Mouse (Mus musculus) MEL (cell line): ENCODE data around the gene Ripor3. TPM values are rescaled to one million over a fixed set of nuclear protein-coding genes. Genes with fewer than 3 reads are reported as not detected.
A peak's percentile ranks its signal among the peaks of the same experiment; 100 is the strongest.

Experiments
- DNase-seq: peaks from one replicate; pipeline ENCODE4 v3.0.0; 2011; ENCODE audit warnings: low read depth, low spot score
- H3K27ac ChIP-seq: 2 replicates; pipeline ENCODE4 v1.5.1; 2012; ENCODE audit warnings: low read depth, mild to moderate bottlenecking, control low read depth, low read length, moderate library complexity; ENCODE audit not compliant: control insufficient read depth
- H3K27me3 ChIP-seq, 2 experiments: fragments of 150-350 bp in 1 of 2; sonication (generic) in 1 of 2; 2 replicates each; pipeline ENCODE4 v1.6.1; 2012; ENCODE audit warnings: low read length in 2 of 2, mild to moderate bottlenecking in 2 of 2, improper control_type of control experiment in 1 of 2, moderate library complexity in 1 of 2; ENCODE audit not compliant: insufficient read depth in 2 of 2, control insufficient read depth in 1 of 2
- H3K36me3 ChIP-seq, 2 experiments: 2 replicates each; pipeline ENCODE4 v1.6.1; 2012 to 2014; ENCODE audit warnings: low read length in 2 of 2, improper control_type of control experiment in 1 of 2, inconsistent platforms in 1 of 2, mild to moderate bottlenecking in 1 of 2; ENCODE audit not compliant: insufficient read depth in 2 of 2, control insufficient read depth in 1 of 2
- H3K4me1 ChIP-seq, 2 experiments: fragments of 150-350 bp in 1 of 2; sonication (generic) in 1 of 2; 2 replicates each; pipeline ENCODE4 v1.6.1; 2012; ENCODE audit warnings: low read length in 2 of 2, improper control_type of control experiment in 1 of 2, mild to moderate bottlenecking in 1 of 2; ENCODE audit not compliant: insufficient read depth in 2 of 2, control insufficient read depth in 1 of 2
- H3K4me3 ChIP-seq, 2 experiments: fragments of 150-350 bp in 1 of 2; sonication (generic) in 1 of 2; 2 replicates each; pipeline ENCODE4 v1.5.1; 2012; ENCODE audit warnings: low read depth in 2 of 2, low read length in 2 of 2, mild to moderate bottlenecking in 2 of 2, moderate library complexity in 2 of 2, control low read depth in 1 of 2, improper control_type of control experiment in 1 of 2; ENCODE audit not compliant: control insufficient read depth in 1 of 2, insufficient read depth in 1 of 2
- H3K79me2 ChIP-seq: 2 replicates; pipeline ENCODE4 v1.6.1; 2012; ENCODE audit warnings: mild to moderate bottlenecking, low read length, moderate library complexity; ENCODE audit not compliant: control insufficient read depth, poor library complexity, insufficient read depth
- H3K9ac ChIP-seq: 2 replicates; pipeline ENCODE4 v1.6.1; 2012; ENCODE audit warnings: low read depth, mild to moderate bottlenecking, control low read depth, low read length, moderate library complexity; ENCODE audit not compliant: control insufficient read depth, poor library complexity, severe bottlenecking
- H3K9me3 ChIP-seq: fragments of 150-350 bp; sonication (generic); replicated peaks from 2 replicates; pipeline ENCODE4 v1.6.1; 2012; ENCODE audit warnings: mild to moderate bottlenecking, low read length, improper control_type of control experiment, moderate library complexity; ENCODE audit not compliant: insufficient read depth
- EP300 ChIP-seq, 2 experiments: IDR thresholded peaks; 2 replicates each; pipeline ENCODE4 v1.6.1; 2011; ENCODE audit warnings: improper control_type of control experiment in 2 of 2, low read length in 2 of 2, low read depth in 1 of 2, mild to moderate bottlenecking in 1 of 2
- JUND ChIP-seq: IDR thresholded peaks from 2 replicates; pipeline ENCODE4 v1.6.1; 2011; ENCODE audit warnings: low read depth, mild to moderate bottlenecking, improper control_type of control experiment, low read length
- KAT2A ChIP-seq: conservative IDR thresholded peaks from 2 replicates; pipeline ENCODE4 v1.6.1; 2012; ENCODE audit warnings: low read depth, low read length, improper control_type of control experiment, inconsistent platforms
- MAX ChIP-seq: IDR thresholded peaks from 2 replicates; pipeline ENCODE4 v1.6.1; 2011; ENCODE audit warnings: low read length, improper control_type of control experiment
- MXI1 ChIP-seq: IDR thresholded peaks from 2 replicates; pipeline ENCODE4 v1.6.1; 2011; ENCODE audit warnings: mild to moderate bottlenecking, low read depth, low read length, improper control_type of control experiment
- MYB ChIP-seq: IDR thresholded peaks from 2 replicates; pipeline ENCODE4 v1.6.1; 2011; ENCODE audit warnings: mild to moderate bottlenecking, low read depth, low read length, improper control_type of control experiment
- NELFE ChIP-seq: IDR thresholded peaks from 2 replicates; pipeline ENCODE4 v1.6.1; 2011; ENCODE audit warnings: low read depth, low read length, improper control_type of control experiment
- NRF1 ChIP-seq: IDR thresholded peaks from 2 replicates; pipeline ENCODE4 v1.6.1; 2014; ENCODE audit warnings: low read depth, mild to moderate bottlenecking, inconsistent platforms, low read length, improper control_type of control experiment, moderate library complexity; ENCODE audit not compliant: poor library complexity, insufficient read depth, severe bottlenecking
- POLR2AphosphoS2 ChIP-seq: IDR thresholded peaks from 2 replicates; pipeline ENCODE4 v1.6.1; 2011; ENCODE audit warnings: low read length, improper control_type of control experiment
- RAD21 ChIP-seq: IDR thresholded peaks from 2 replicates; pipeline ENCODE4 v1.6.1; 2011; ENCODE audit warnings: mild to moderate bottlenecking, low read depth, low read length, improper control_type of control experiment
- SIN3A ChIP-seq: IDR thresholded peaks from 2 replicates; pipeline ENCODE4 v1.6.1; 2012; ENCODE audit warnings: low read length, improper control_type of control experiment, inconsistent platforms
- TAL1 ChIP-seq: IDR thresholded peaks from 2 replicates; pipeline ENCODE4 v1.6.1; 2012; ENCODE audit warnings: mild to moderate bottlenecking, inconsistent platforms, low read length, moderate library complexity, mixed read lengths
- TCF12 ChIP-seq: IDR thresholded peaks from 2 replicates; pipeline ENCODE4 v1.6.1; 2014; ENCODE audit warnings: low read depth, mild to moderate bottlenecking, inconsistent platforms, low read length, improper control_type of control experiment, moderate library complexity
- UBTF ChIP-seq: IDR thresholded peaks from 2 replicates; pipeline ENCODE4 v1.6.1; 2012; ENCODE audit warnings: low read depth, mild to moderate bottlenecking, inconsistent platforms, low read length, improper control_type of control experiment, moderate library complexity, borderline replicate concordance; ENCODE audit not compliant: insufficient read depth
- ZC3H11A ChIP-seq: IDR thresholded peaks from 2 replicates; pipeline ENCODE4 v1.6.1; 2012; ENCODE audit warnings: low read depth, mild to moderate bottlenecking, inconsistent platforms, low read length, improper control_type of control experiment
- ZNF384 ChIP-seq: IDR thresholded peaks from 2 replicates; pipeline ENCODE4 v1.6.1; 2012; ENCODE audit warnings: low read depth, mild to moderate bottlenecking, inconsistent platforms, low read length, improper control_type of control experiment
- polyA plus RNA-seq, 2 experiments: library from polyadenylated mRNA; stranded (reverse) in 1 of 2; unstranded in 1 of 2; fragments of >175 nt in 1 of 2; fragments of >200 nt in 1 of 2; gene quantifications; 2 replicates each; pipeline versions ENCODE4 v1.2.1 to v1.2.4; 2012; ENCODE audit warnings: low replicate concordance in 2 of 2, low read depth in 1 of 2; ENCODE audit not compliant: insufficient read length in 2 of 2, insufficient read depth in 1 of 2, missing spikeins in 1 of 2
- total RNA-seq: library from RNA; depleted of rRNA; stranded (reverse); fragments of 300-350 nt; gene quantifications from 2 replicates; pipeline ENCODE4 v1.2.3, GENCODE M21; 2012

Ripor3 gene
- total and polyA plus RNA-seq, 3 experiments = not detected

DNA sequence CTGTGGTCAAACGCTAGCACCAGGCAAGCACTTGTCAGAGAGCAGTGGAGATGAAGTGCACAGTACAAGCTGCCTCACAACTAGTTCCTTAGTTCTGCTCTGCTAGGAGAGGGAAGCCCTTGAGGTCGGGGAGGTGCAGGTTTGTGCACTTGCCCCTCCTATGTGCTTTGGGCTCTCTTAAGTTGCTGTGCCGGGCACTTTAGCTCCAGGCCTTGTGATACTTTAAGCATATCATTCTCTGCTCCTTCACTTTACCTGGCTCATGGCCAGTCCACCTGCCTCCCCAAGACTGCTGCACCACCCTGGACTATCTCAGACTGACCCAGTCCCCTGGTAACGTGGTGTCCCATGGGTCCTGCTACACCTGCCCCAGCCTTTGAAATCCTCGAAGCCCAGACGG is 62.4 kb downstream of the Ripor3 start:
- Histone ChIP-seq H3K4me1 (peaks cover 2 to 8% of the 10 kb centered on the region in 2 experiments), H3K27me3 (no peaks in the 10 kb centered on the region), H3K79me2 (peaks cover 38% of the 10 kb centered on the region), H3K9ac (no peak overlapping the region), H3K27ac (no peak overlapping the region), H3K9me3 (no peaks in the 10 kb centered on the region), H3K4me3 (no peak overlapping the region), H3K36me3 (peaks cover 0 to 5% of the 10 kb centered on the region in 2 experiments; a peak in 2 of 4 replicates)
- TF ChIP-seq POLR2AphosphoS2 (no peak), NELFE (no peak), ZC3H11A (no peak), RAD21 (no peak), NRF1 (no peak), SIN3A (no peak), EP300 (IDR thresholded peaks at IDR 0.05; ENCODE audit: low read depth in 1 of 2, low read length in 2 of 2) (no peak), KAT2A (no peak), ZNF384 (no peak), MYB (no peak), MXI1 (no peak), UBTF (no peak), MAX (no peak)
- DNase-seq = no peak

DNA sequence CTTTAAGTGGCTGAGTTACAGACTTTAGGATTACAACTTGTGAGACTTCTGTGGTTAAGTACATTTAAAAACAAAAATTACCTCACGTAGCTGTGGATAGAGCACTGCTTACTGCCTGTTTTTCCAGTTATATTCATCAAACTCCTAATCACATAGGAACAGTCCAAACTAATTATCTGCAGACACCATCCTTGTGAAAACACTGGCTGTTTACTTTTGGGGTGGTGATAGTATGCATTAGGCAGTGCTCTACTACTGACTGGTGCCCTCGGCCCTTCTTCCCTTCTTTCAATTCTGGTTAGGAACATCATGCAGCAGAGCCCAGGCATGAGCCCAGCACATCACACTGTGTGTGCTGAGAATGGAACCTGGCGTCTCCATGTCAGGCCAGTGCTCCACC is 63.2 kb downstream of the Ripor3 start:
- Histone ChIP-seq H3K27ac (no peak overlapping the region), H3K9me3 (no peaks in the 10 kb centered on the region), H3K4me1 (peaks cover 7 to 16% of the 10 kb centered on the region in 2 experiments), H3K79me2 (peaks cover 46% of the 10 kb centered on the region), H3K9ac (no peak overlapping the region), H3K36me3 (peaks cover 0 to 13% of the 10 kb centered on the region in 2 experiments; a peak in 2 of 4 replicates), H3K27me3 (no peaks in the 10 kb centered on the region), H3K4me3 (no peak overlapping the region)
- TF ChIP-seq EP300 (IDR thresholded peaks at IDR 0.05; ENCODE audit: low read depth in 1 of 2, low read length in 2 of 2) (no peak), TAL1 (peak; percentile 47), JUND (no peak), TCF12 (no peak)
- no peak for DNase-seq

DNA sequence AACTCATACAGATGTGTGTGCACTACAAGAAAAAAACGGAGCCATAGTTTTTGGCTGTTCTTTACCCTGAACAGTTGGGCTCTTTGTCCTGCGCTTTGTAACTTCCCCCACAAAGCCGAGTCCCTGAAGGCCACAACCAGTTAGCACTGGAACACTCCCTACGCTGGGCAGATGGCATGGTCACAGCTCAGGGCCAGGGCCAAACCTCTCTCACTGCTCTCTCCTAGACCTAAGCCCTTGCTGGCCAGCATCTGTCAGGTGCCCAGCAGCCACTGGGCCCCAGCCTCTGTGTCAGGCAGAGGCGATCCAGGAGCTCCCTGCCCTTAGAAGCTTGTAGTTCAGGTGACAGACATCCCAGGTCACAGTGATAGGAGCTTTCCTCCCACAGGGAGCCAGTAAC is 65.0 kb downstream of the Ripor3 start:
- Histone ChIP-seq H3K27ac (no peak overlapping the region), H3K9me3 (no peaks in the 10 kb centered on the region), H3K4me1 (peaks cover 10 to 24% of the 10 kb centered on the region in 2 experiments), H3K4me3 (no peak overlapping the region), H3K27me3 (no peaks in the 10 kb centered on the region), H3K79me2 (peaks cover 52% of the 10 kb centered on the region), H3K36me3 (peaks cover 0 to 19% of the 10 kb centered on the region in 2 experiments; a peak in 2 of 4 replicates), H3K9ac (no peak overlapping the region)
- no peak for TF ChIP-seq SIN3A
- TF ChIP-seq TAL1 = no peak
- DNase-seq = no peak
